Mouse (Mus musculus) mesoderm, embryonic 11.5 days (tissue): ENCODE results near the gene Eloa.

Experiments
- DNase-seq: peaks from one replicate; pipeline ENCODE4 v3.0.0-alpha.2; 2012; ENCODE audit warnings: low read depth, low spot score

Gene Eloa

DNA sequence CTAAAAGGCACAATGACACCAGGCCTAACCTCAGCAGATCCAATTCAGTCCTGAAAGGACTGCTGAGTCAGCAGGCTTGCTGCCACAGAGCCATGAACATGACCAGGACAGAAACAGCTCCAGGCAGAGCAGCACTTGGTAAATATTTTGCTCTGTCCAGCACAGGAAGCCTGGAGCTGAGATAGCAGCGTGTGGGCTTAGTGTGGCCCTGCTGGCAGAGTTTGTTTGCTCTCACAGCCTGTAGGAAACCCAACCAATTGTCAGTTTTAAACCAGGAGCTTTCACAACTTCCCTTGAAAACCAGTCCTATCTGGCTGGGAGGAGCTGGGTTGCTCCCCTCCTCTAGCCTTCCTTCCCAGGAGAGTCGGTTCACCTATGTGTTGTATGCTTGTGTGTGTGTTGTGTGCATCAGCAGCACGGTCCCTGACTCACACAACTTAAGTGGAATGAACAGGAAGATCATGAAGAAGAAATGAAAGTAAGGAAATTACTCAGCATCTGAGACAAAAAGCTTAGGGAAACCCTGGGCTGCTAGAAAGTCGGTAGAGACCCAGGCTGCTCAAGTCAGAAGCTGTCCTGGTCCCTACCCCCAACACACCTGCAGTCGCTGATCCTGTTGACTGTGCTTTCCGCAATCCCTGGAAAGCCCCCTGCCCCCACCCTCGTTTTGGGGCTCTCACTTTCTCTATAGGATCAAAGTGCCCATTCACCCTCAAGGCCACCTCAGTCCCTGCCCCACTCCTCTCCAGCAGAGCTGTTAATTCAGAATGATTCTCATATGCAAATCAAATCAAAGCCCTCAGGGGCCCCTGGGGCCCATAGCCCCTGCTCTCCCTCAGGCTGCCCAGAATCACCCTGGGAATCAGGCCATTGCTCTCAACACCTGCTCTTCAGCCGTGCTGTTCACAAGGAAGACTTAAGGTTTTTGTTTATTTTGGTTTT, 9.7 kb upstream of the Eloa start:
- DNase-seq, result no peak

DNA sequence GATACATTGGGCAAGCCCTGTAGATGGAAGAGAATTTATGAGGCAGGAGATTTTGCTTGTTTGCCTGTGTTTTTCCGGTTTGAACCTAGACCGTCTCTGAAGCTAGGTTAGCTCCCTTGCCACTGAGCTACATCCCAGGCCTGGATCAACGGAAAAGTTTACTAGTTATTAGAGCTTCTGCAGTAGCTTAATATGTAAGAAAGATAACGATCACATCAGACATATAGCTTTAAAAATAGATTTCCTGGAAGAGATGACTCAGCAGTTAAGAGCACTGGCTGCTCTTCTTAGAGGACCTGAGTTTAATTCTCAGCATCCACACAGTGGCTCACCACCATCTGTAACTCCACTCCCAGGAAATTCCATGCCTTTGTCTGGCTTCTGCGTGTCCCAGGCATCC, 7.1 kb upstream of the Eloa start:
- DNase-seq, result no peak

DNA sequence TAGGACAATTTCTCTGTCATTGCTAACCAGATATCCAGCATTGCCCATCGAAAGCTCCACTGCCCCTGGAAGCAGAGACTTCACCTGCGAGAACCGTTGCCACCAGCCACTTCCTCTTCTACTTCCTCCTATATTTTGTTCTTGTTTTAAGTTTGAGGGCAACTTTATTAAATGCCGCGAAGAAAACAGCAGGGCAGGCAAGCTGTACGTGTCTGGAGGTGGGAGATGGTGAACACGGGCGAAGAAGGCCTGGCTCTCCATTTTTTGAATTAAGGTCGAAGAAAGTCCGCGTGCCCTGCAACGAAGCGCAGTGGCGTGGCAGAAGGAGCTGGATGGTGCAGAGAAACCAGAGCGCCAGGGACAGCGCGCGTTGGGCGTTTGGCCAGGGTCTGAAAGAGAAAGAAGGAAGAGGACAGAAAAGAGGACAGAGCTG, 6.6 kb upstream of the Eloa start:
- no peak for DNase-seq

DNA sequence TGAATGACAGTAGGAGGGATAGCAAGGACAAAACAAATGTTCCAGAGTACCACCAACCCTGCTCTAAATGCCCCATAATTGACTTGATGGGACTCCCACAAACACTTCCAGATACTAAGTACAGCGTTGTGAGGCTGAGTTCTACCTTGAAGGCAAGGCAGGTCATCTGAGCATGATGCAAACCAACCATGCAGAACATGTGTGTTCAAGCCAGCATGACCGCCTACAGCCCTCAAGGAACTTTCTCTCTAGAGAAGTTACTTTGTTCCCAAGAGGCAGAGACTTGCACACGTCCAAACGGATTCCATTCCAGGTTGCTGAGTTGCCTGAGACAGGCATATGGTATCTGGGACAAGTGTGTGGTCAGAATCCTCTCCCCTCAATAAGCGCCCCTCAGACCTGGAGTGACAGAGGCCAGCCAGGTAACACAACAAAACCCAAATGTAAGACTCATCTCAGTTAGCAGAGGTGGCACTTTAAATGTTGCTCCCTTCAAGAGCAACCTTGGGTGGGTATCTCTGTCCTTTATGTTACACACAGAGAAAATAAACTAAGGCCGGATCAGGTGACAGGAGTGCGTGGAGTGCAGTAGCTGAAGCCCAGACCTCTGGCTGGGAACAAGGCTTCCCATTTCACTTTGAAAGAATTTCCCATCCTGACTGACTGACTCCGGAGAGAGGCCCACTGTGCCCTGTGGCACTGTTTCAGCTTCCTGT, 6.0 kb upstream of the Eloa start:
- DNase-seq, result no peak

DNA sequence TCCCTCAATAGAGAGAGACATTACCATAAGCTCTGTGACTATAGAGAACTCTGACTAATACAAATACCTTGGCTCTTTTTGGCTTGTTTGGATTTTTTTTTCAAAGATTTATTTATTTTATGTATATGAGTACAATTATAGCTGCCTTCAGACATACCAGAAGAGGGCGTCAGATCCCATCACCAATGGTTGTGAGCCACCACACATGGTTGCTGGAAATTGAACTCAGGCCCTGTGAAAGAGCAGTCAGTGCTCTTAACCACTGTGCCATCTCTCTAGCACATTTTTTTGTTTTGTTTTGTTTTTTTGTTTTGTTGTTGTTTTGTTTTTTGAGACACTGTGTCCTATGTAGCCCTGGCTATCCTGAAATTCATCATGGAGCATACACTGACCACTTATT, 3.8 kb upstream of the Eloa start:
- no peak for DNase-seq

DNA sequence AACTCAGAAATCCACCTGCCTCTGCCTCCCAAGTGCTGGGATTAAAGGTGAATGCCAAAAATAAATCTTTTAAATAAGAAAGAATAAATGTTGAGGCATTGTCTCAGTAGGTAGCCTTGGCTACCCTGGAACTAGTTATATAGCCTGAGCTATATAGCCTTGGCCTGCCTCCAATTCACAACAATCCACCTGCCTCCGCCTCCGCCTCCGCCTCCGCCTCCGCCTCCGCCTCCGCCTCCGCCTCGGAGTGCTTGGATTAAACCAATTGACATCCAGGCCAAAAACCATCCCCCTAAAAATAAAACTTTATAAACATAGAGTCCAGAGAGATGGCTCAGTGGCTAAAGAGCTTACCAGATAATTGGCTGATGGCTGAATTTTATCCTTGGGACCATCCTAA, 1.4 kb upstream of the Eloa start:
- no peak for DNase-seq

DNA sequence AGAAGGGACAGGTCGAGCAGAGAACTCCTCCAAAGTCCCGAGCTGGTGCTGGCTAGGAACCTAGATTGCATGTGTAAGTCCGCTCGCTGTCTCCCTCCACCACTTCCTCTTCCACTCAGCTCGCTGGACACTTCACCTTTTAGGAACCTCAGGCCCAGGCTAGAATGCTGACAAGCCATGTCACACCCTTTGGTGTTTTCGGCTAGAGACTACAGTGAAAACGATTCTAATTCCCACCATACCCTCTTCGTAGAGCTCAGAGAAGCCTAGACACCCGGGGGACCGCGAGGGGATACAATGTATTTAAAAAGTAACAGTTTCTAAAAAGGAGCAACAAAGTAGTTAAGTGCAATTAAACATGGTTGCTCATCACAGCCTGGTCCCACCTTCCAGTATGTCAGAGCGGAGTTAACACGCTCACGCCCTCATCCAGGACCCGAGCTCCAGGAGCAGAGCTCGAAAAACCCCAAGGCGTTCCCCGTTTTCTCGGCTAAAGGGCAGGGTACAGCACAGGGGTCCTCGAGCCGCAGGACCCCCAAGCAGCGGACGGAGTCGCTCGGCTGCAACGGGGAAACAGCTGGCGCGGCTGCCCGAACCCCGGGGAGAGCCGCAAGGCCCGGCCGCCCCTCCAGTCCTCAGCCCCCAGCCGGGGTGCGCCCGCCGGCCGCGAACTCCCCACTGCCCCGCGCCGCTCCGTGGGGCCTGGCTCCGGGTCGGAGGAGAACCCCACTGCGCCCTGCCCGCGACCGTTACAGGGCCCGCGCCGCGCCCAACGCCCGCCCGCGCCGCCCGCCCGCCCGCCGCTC, 617 bp downstream of the Eloa start:
- DNase-seq, result peak; percentile 5

DNA sequence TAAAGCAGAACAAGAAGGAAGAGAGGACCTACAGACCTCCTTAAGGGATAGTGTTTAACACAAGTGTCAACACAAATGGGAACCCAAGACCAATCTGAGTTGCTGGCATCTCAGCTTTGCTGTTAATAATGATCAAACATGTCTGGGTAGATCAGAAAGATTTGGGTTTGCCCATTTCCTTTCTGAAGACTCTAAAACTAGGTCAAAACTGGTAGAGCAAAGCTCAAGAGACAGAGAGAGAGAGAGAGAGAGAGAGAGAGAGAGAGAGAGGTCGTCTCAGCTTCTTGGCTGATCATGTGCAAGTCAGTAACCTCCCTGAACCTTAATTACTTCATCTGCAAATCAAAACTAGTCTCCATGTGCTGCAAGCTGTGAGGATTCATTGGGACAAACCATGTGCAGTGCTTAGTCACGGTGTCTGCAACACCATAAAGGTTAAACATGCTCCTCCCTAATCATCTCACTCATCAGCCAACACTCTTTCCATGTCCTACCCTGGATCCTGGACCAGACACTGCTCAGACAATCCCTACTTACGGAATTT, 5.4 kb downstream of the Eloa start:
- no peak for DNase-seq

DNA sequence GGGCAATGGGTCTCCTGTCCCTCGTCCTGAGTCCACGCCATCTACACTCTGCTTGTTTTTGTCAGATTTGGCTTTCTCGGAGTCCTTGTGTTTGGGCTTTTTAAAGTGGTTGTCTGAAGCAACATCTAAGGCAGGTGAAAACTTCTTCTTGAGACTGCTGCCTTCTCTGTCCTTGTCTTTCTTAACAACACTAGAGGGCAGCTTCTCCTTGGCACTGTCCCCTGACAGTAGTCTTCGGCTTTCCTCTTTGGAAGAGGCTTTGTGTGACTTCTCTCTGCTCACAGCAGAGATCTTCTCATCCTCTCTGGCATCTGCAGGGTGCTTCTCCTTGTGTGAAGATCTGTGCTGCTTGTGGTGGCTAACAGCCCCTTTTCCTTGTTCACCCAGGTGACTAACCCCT, 11.0 kb downstream of the Eloa start:
- no peak for DNase-seq

DNA sequence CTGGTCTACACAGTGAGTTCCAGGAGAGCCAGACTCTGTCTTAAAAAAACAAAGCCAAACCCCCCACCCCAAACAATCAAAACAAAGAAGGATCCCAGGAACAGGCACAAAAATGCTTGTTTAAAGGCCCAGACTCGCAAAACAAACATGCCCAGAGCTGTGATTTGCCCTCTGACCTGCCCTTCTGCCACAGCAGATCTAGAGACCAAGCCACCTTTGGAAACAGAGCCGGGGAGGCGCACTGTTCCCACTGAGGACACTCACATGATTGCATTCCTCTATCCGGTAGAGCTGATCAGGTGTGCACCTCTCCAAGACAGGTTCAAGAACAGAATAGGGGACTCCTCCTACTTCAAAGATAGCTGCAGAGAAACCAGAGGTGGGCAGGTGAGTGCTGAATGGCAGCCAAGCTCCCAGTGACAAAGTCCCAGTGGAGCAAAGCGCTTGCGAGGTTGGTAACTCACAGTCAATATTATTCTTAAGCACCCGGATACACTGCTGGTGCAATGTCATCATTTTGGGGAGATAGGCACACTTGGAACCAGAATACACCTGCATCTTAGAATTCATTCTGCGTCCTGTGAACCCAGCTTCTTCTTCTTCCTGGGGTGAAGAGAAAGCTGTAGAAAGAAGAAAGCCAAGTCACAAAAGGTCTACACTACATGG, 12.6 kb downstream of the Eloa start:
- DNase-seq, result no peak

DNA sequence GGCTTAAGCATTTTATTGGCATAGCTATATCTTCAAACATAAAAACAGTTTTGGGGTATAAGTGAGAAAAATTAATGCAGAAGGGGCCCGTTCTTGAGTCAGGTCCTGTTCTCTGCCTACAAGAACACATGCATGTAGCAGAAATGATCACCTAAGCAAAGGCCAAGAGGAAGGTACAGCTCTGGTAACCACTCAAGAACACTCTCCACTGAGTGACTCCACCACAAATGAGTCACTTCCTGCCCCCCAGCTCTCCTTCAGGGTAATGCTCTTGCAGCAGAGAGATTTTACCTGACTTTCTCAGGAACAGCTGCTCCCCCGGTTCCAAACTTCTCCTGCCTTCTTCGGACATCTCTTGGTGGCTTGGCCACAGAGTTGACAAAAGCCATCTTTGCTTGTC, 14.7 kb downstream of the Eloa start:
- no peak for DNase-seq

DNA sequence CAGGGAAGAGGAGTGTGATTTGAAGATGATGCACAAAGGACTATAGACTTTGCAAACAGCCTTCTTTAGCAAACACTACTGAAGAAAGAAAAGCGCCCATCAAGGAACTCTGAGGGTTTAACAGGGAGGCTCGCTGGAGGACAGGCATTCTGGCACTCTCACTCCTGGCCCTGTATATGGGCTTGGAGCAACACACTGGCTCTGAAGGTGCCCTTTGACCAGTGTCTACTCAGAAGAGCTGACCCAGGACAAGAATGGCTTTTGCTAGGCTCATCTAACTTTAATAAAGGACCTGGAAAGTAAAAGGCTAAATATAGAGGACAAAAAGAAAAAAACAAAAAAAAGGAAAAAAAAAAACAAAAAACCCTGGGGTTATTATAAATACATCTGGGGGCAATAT, 16.6 kb downstream of the Eloa start:
- no peak for DNase-seq

DNA sequence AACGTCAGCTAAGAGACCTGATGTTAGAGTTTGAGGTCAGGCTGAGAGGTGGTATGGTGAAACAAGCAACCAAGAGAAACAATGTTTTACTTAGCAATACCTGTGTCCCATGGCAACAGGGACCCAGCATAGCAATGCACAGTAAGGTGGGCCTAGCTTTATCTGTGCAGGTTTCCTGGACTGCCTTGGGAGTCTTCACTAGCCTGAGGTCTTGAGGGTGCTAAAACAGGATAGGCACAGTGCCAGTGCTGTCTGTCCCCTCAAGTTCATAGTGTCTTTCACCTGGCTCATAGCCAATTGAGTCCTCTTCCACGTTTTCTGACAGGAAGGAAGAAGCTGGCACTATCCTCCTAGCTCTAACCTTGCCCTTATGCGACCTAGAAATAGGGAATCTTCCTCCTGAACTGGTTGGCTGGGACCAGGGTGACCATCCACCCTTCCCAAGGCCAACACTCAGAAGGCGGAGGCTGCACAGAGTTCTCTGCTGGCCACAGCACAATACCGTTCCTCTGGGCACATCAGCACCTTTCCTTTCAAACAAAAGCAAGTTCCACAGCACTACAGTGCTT, 17.4 kb downstream of the Eloa start:
- DNase-seq, result no peak

DNA sequence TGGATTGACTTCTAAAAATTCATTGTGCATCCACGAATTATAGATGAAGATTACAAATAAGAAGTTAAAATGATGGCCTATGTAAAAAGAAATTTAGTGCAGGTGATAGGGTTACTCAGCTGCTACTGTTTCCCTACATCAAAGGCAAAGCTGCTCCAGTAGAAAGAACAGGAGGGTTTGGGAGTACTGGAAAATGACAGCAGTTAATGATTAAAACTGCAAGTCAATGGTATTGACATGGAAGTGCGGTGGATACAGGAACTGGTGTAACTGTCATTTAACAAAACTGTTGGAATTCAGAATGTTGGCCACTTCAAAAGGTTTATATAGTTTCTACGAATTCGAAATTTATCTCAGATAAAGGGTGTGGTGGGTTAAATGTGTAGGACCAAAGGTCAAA, 26.4 kb downstream of the Eloa start:
- DNase-seq, result no peak

DNA sequence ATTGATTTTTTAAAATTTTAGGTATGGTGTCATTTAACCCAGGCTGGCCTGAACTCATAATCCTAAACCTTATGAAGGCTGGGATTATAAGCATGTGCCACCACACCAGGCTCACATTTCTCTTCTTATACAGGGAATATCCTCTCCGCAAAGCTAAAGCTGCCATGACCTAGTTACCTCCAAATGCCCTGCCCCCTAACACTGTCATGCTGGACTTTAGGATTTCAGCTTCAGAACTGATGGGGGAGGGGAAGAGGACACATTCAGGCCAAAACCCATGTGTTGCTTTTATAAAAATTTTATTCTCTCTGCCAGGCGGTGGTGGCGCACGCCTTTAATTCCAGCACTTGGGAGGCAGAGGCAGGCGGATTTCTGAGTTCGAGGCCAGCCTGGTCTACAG, 27.6 kb downstream of the Eloa start:
- DNase-seq, result no peak

DNA sequence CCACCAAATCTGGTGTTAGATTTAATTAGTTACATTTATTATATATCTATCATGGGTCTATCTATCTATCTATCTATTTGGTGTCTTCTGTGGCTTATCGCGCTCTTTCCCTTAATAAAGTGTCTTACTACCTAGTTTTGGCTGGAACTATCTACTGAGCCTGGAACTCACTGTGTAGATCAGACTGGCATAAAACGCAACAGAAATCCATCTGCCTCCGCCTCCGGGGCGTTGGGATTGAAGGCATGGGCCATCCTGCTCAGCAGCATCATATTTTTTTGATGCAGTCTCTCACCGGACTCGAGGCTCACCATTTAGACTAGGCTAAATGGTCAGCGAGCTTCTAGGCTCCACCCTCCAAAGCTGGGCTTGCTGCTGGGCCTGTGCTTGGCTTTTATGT, 33.8 kb downstream of the Eloa start:
- DNase-seq, result no peak

DNA sequence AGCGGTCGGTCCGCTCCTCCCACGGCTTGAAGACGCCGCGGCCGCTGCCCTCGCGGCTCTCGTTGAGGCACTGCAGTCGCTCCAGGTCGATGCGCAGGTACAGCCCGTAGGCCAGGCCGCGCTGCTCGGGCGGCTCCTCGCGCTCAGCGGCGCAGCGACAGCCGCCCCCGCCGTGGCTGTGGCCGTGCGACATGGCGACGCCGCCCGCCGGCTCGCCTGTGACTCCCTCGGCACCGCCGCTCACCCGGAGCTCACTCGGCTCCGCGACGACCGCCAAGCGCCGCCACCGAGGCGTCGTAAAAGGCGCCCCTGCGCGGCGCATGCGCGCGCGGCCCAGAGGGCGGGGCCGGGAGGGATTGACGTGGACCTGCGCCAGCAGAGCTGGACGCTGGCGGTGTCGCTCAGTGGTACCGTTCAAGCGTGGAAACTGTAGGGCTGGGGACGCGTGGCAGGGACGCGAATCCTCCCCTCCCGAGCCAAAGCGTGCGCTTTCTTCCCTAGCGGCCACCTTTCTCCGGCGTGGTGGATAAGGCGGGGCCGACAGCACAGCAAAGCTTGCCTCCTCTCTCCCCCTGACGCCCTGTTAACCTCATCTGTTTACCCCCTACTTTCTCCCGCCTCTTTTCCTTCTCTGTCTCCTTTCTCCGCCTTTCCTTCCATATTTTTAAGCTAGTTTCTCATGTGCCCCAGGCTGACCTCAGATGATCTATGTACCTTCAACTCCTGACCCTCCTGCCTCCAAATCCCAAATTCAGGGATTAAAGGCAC, 34.4 kb downstream of the Eloa start, which contains the start of gene Pithd1:
Pithd1 (minus strand) TSS at position 322 of the 768 bp plus-strand sequence.
- DNase-seq, result peak; percentile 96

DNA sequence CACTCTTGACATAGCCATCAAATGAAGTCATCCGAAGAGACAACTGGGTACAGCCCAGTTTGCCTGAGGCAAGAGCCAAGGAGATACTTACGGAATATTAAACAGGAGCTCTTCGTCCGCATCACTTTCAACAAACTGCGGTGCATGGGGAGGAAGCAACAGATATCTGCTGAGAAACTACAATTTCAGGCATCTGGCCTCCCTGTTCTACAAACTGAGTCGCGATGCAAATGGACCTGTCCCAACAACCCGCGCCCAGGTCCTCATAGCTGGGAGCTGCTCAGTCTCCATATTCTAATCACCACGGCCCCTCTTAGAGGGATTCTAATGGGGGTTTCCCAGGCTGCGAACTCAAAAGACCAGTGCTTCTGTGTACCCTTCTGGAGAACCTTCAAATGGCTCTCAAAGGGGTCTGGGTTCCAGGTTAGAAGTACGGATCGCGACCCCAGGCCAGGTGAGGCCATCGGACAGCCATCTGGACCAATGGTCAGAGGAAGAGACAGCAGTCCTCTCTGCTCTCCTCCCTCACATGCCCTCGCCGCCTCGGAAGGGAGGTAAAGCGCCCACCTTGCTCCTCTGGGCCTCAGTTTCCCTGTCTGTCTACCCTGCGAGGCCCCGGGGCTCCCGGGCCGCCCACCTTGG, 35.1 kb downstream of the Eloa start:
- DNase-seq, result no peak

DNA sequence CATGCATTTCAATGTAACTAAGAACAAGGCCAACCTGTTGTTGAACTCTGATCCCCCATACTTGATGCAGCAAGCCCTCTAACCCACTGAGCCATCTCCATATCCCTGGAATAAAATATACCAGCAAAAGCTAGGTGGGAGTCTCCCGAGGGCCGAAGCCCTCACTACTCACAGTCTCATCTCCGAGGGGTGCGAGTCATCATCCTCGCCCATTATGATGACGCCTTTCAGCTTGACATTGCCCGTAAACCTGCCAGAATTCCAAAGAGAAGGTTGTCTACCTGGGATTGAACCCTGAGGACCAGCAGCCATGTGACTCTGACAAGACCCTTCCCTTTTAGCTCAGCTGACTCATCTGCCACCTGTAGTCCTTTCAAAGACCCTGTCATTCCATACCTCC, 35.8 kb downstream of the Eloa start:
- DNase-seq, result no peak

DNA sequence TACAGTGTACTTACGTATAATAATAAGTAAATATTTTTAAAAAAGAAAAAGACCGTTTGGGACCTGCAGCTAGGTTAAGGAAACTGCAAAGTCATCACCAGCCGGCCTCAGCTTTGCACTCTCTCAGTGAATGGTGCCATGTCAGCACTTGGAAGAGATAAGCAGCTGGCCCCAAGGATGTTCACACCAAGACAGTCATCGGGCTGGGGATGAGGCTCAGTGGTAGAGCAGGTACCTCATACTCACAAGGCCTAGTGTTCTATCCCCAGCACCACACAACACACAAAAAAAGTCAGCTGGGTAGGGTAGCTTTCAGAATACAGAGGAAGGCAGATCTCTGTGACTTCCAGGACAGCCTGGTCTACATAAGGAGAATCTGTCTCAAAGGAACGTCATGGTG, 36.4 kb downstream of the Eloa start:
- DNase-seq, result no peak
